Mouse (Mus musculus): Measurements from ENCODE around the gene Rangap1. TPM values are rescaled to one million over a fixed set of nuclear protein-coding genes. Genes with fewer than 3 reads are reported as not detected.

Gene Rangap1
- total RNA-seq (2021): 10 to 100 TPM; 54.2 to 78.8 TPM
- long read RNA-seq, experiment 1, transcript Rangap1-201 (16 exons, 3,033 nt): major isoform, 72 of 90 reads
- long read RNA-seq, experiment 1, partial matches to known transcripts: 12 of 90 reads
- long read RNA-seq, experiment 1, other reads (novel, unspliced or antisense): 5 of 90 reads
- long read RNA-seq, experiment 2, transcript Rangap1-201 (16 exons, 3,033 nt): major isoform, 46 of 58 reads
- long read RNA-seq, experiment 2, partial matches to known transcripts: 5 of 58 reads
- long read RNA-seq, experiment 2, other reads (novel, unspliced or antisense): 6 of 58 reads

DNA sequence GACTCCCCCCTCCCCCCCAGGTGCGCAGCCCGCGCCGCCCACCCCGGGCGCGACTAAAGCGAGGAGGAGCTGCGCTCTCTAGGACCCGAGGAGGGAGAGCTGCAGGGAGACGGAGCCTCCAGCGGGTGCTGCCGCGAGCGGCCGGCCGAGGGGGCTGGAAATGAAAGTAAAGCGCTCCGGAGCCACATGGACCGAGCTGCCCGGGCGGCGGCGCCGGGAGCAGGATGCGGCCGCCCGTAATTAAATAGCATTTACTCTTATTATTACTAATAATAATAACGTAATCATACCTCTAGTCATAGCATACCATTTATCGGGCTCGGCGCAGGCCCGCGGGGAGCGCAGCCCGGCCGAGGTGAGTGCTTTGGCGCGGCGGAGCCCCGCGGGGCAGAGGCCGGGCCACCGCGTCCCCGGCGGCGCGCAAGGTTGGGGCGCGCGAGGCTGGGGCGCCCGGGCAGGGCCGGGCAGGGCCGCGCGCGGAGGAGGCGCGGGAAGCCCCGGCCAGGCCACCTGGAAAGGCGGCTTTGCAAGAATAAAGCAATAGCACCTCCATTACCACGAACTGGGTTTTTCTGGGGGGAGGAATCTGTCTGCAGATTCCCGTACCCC lies at the start of gene Rangap1, which contains the start of gene Zc3h7b:
Gene Rangap1, minus strand, starts transcription at position 539 of the 609 bp plus-strand sequence.
Gene Zc3h7b, plus strand, starts transcription at position 66 of the 609 bp plus-strand sequence.
- peak; percentile 87 to 89 for DNase-seq

DNA sequence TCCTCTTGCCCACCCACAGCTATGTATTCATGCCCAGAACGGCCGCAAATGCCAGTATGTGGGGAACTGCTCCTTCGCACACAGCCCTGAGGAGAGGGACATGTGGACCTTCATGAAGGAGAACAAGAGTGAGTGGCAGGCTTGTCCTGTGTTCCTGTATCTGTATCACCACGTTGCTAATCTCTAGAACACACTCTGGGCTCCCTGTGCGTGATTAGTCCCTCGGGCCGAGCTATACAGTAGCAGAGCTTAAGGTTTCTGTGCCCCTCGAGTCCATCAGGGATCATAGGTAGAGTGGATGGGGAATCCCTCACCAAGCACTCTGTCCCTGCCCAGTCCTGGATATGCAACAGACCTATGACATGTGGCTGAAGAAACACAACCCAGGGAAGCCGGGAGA lies 47.1 kb upstream of the Rangap1 start:
- DNase-seq: no peak

DNA sequence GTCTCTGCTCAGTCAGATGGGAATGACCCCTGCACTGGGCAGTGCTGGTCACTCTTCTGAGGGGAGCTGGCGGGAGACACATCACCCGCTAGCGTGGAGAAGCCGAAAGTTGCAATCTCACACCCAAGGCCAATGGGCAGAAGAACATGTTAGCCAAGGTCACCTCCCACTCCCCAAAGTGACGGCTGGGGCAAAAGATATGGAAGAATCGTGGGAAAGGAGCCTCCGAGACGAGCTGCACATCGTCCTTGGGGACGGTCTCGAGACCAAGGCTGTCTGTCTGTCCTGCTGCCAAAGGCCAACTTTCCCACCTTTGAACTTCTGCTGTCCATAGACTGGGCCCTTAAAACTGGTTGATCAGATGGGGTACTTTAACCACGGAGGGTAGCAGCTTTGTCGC lies 42.2 kb upstream of the Rangap1 start:
- DNase-seq: no peak

DNA sequence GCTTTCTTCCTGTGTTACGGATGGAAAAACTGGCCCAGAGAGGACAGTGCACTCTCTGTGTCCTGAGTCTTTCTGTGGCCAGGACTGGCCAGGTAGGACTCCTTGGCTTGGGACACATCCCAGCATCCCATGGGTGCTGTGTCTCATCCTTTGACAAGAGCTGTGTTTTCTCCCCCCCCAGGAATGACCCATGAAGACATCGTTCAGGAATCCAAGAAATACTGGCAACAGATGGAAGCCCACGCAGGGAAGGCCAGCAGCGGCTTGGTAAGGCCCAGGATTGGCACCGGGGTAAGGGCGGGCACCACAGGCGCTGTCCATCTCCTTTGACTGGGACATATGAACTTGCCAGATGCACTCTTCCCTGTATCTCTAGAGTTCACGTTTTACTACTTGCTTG lies 40.4 kb upstream of the Rangap1 start:
- no peak for DNase-seq

DNA sequence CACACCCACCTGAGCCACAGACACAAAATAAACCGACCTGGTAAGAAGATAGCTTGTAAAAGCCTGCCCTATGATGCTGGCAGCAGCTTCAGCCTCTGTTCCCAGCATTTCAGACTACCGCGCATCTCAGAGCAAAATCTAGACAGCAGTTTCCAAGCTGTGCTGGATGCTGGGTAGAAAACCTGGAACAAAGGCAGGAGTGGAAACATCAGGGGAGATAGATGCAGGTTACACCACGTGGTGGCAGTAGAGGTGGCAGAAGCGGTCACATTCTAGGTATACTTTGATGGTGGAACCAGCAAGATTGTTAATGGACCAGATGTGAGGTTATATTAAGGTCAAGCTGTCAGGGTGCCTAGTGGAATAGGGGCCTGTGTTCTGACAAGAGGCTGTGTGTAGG lies 39.4 kb upstream of the Rangap1 start:
- no peak for DNase-seq

DNA sequence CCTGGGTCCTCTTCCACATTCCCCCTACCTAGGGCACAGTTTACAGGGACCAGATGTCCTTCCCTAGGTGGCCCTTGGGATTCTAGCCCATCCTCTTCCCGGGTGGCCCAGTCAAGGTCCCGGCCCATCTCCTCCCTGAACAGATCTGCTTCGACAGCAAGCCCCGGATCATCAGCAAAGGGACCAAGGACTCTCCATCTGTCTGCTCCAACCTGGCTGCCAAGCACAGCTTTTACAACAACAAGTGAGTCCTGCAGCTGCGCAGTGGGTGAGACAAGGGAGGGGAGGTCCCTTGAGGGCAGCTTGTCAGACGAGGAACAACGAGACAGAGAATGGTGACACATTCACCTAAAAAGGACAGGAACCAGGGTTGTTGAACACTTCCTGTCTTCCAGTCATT lies 36.5 kb upstream of the Rangap1 start:
- DNase-seq: no peak

DNA sequence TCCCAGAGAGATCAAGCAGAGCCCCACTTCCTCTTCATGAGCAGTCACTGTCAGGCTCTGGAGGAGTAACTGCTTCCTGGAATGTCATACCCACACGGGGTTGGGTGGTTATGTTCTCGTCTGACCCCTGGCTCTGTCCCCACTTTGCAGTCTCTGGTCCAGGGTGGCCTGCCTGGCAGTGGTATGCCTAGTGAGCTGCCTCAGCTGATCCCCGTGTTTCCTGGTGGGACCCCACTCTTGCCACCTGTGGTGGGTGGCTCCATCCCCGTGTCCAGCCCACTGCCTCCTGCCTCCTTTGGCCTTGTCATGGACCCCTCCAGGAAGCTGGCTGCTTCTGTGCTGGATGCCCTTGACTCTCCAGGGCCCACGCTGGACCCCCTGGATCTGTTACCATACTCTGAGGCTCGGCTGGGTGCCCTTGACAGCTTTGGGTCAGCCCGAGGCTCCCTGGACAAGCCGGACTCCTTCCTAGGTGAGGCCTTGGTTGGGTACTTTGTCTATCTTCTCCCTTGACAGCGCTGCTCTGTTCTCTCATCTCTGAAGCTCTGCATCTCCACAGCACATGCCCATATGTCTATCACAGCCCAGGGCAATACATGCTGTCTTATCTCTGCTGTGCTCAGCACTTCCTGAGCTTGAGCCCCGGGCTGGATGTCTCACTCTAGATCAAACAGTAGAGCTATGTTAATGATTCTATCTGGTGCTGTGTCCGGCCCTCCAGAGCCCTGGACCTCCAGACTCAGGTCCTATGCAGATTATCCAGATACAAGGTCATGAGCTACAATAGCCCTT lies 31.5 kb upstream of the Rangap1 start:
- no peak for DNase-seq

DNA sequence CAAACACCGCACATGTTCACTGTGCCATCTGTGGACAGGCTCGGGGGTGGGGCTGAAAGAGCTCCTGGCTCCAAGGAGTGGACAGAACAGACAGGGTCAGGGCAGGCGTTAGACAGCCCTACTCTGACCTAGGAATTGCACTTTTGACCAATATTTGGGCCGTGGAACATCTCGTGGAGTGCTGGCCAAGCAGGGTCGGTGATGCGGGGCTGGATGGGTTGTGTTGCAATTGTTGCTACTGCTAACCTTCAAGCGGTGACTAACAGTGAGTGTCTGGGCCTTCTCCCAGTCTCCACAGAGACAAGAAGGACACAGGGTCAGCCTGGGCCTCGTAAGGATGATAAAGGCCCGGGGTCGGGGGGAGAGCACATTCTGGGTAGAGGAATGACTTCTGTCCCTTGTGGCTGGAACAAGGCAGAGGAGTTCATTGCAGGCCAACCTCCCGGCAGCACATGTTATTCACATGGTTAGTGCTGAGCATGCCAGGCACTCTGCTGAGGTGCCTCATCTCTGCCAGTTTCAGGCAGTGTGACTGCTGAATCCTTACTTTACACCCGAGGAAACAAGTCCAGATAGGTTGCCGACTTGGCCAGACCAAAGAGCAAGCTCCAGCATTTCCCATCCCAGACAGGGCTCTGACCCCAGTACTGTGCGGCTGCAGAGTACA lies 29.3 kb upstream of the Rangap1 start:
- peak; percentile 76 to 84 for DNase-seq

DNA sequence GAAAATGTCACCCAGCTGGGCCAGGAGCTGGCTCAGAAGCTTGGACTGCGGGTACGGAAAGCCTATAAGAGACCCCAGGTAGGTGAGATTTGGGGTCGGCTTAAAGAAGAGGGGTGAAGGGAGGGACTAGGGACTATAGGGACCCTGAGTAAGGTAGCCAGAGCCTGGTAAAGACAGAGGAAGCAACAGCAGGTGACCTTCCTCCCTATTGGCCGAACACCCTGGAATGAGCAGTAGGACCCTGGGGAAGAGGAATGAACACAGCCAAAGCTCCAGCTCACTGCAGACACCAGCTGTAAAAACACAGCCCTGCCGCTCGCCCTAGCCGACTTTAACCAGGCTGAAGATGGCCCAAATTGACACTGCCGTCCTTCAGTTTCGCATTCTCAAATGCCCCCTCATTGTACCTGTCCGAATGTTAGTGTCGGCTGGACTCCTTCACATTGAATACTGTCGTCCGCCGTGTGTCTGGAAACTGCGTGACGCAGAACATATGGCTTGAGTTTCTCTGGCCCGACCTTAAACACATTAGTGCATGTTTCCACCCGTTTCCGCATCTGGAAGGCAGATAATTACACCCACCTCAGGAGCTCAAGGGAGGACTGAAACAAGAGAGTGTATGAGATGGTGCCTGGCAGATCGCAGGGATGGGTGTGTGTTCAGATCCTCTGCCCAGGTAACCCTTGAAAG lies 27.2 kb upstream of the Rangap1 start:
- DNase-seq: no peak

DNA sequence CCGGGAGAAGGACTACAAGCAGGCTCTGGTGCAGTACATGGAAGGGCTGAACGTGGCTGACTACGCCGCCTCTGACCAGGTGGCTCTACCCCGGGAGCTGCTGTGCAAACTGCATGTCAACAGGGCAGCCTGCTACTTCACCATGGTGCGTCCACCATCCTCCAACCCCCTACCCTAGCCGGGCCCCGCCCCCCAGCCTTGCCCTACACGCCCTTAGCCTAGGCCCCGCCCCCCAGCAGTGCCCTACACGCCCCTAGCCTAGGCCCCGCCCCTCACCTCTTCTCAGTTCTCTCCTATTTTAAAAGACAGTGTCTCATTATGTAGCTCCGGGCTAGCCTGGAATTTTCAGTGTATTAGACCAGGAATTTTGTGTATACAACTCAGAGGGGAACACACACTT lies 23.7 kb upstream of the Rangap1 start:
- DNase-seq: peak in 1 of 2 experiments; percentile 33

DNA sequence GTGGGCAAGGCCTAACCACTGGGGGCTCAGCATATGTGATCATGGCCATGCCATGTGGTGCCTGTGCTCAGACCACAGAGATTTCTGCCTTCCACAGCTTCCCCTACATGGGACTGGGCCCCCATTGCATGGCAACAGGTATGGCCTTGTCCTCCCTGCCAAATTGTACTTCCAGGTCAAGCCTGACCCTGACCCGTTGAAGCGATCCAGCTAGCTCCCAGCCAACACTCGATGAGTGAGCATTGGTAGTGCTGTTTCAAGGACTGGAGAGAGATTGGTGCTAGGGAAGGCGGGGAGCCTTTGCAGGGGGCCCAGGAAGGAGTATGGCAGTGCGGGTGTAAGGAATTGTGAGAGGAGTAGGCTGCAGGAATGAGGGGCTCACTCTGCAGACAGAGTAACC lies 21.1 kb upstream of the Rangap1 start:
- peak; percentile 71 to 74 for DNase-seq

DNA sequence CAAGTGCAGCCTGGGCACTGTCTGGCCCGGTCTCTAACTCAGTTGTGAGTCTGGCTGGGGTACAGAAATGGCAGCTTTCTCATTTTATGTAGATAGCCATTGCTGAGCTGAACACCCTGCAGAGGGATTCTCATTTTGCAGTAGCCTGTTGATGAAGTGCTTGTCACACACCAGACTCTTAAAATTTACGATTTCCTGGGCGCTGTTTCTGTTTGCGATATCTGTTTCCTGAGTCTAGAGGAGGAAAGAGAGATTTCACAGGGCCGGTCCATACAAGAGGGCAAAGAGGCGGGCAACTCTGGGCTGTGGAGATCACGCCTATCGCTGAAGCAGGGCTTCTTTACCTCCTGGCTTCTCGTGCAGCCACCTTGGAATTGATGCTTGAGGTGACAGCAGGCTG lies 20.3 kb upstream of the Rangap1 start:
- no peak for DNase-seq

DNA sequence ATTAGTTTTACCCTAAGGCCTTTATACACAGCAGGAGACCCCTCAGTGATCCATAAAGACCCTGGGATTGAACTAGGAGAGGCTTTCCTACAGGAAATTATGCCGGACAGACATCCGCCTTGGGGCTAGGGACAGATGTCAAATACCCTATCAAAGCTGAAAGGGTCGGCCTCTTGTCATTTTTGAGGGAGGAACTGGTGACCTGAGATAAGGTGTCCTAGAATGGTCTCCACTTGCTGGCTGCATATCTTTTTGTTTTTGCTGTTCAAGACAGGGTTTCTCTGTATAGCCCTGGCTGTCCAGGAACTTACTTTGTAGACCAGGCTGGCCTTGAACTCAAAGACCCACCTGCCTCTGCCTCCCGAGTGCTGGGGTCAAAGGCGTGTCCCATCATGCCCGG lies 19.2 kb upstream of the Rangap1 start:
- DNase-seq: no peak

DNA sequence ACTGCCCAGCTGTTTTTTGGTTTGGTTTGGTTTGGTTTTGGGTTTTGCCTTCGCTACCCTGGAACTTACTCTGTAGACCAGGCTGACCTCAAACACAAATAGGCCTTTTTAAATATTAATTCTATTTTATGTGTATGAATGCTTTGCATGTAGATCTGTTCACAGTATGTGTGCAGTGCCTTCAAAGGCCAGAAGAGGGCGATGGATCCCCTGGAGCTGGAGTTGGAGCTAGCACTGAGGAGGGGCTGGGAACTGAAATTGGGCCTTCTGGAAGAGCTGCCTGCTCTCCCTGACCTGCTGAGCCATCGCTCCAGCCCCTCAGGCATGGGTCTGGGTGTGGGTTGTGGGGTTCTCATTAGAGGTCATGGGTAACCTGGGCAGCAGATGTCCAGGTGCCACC lies 16.6 kb upstream of the Rangap1 start:
- no peak for DNase-seq

DNA sequence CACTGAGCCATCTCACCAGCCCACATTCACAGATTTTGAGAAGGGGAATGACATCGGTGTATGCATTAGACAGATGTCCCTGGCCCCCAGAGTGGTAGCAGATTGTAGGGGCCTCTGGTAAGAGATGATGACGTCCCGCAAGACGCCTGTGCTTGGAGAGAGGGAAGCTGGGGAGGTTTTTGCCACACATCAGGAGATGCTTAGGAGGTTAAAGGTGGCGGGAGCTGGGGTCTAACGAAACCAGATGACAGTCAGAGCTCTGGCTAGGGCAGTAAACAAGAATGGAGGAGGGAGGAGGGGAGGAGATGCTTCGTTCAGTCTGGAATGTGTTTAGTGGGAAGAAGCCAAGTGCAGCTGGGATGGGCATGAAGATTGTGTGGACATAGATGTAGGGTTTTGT lies 16.1 kb upstream of the Rangap1 start:
- no peak for DNase-seq

DNA sequence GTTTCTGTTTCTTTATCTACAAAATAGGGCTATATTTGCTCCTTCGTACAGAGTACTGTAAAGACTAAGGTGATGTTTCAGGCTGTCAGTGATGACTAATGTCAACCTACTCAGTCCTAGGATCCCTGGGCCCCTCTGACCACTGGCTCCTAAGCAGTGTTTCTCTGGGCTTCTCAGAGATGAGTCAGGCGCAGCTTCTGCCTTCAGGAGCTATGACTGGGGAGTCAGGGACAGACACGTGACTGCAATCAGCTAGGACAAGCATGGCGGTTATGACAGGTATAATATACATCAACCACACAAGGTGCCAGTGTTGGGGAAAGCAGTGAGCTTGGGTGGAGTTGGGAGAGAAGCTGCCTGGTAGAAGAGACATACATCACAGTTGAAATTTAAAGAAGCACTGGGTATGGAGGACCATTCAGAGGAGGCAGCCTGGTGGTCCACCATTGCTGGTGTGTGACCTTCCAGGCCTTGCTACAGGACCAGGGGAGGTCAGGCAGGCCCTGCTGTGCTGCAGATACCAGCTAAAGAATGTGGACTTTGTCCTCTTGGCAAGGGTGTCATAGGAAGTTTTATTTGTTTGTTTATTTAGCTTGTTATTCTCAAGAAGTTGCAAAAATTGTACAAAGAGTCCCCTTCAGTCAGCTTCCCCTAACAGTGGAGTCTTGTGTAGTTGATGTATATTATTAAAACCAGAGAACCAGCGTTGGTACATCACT lies 15.2 kb upstream of the Rangap1 start:
- DNase-seq: no peak

DNA sequence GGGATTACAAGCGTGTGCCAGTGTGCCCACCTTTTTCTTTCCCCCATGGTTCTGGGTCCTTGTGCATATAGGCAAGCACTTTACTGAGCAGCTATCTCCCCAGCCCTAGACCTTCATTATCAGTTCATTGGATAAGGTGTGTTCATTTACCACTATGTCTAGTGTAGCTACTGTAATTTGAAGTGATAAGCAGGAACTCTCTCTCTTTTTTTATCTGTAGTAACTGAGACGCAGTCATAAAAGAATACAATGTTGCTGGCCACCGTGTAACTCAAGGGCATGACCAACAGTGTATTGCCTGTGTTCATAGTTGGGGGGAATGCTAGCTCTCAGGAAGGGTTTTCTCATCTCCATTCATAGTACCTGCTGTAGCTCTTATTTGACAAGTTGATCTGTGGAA lies 14.2 kb upstream of the Rangap1 start:
- DNase-seq: no peak

DNA sequence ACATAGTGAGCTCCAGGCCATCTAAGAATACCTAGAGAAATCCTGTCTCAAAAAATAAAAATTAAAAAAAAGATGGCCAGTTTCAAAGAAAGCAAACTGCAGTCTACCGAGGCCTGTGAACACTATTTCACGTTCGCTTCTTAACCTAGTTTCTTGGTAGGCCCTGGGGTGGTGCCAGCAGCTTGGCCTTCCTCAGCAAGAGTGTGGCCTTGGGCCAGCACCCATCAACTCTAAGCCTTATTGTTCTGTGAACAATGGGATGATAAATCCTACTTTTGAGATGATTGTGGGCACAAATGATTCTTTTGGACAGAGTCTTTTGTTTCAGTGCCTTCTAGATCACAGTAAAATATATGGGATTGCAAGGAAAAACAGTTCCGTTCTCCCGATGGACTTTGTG lies 13.4 kb upstream of the Rangap1 start:
- peak; percentile 67 to 82 for DNase-seq

DNA sequence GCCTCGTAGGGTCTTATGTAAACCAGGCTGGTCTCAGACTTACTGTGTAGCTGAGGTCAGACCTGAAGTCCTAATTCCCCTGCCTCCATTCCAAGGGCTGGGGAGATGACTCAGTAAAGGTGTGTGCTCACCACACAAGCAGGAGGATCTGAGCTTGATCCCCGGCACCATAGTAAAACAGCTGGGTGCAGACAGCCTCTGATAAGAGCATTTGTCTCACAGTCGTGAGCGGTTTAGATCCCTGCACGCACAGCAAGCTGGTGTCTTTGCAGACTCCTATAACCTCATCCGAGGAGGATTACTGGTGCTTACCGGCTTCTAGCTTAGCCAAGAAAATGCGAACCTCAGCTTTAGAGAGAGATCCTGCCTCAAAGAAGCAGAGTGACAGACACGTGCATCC lies 8.3 kb upstream of the Rangap1 start:
- DNase-seq: no peak

DNA sequence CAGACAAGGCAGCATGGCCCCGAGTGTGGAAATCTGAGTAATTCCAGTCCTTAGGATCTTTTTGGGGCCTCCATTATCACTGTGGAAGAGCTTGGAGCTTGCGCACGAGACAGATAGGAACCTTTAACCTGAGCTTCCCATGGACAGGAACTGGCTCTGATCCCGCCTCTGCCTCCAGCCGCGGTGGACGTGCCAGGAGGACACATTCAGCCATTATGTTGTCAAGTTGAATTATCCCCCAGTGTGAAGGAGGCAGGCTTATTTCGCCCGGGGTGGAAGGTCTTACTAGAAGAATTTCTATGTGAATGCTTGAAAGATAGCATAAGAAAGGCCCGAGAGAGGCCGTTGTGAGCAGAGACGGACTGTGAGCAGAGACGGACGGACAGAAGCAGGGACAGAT lies 4.4 kb upstream of the Rangap1 start:
- DNase-seq: peak; percentile 36 to 38

DNA sequence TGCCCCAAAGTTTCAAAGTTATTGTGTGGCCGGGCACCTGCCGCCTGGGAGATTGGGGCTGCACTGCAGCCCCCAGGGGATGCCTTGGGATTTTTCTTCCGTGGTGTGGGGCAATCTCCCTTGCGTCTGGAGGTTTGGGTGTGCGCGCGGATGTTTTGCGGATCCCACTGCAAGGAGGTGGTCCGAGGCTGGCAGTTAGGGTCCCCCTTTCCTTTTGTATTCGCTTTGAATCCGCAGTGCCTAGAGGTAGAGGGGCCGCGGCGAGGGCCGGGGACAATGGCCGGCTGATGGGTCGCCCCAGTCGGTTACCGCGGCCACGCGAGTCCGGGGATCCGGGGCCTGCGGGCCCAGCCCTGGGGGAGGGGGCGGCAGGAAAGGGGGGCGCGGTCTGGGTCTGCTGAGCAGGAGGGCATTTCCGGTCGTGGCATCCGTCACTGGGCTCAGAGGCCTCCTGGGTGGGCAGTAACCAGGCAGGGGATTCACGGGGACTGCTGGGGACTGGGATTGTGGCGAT lies 328 bp upstream of the Rangap1 start:
- peak; percentile 64 to 81 for DNase-seq

Data from adrenal gland, postnatal 36 days (tissue).